Mouse (Mus musculus) gastrocnemius, adult 2 months (tissue): ENCODE measurements around the gene Olfr1357. TPM values are rescaled to one million over a fixed set of nuclear protein-coding genes. Genes with fewer than 3 reads are reported as not detected.
"Not testable (repeated sequence)": the region's sequence is repeated elsewhere in the genome, so short reads cannot be mapped to it uniquely, and the experiment has no call there.

Experiments
- DNase-seq: peaks from one replicate; pipeline ENCODE4 v3.0.0; 2022
- H3K27ac ChIP-seq: fragments of 200-600 bp; 2 replicates; pipeline ENCODE4 v1.8.1; 2022; ENCODE audit warnings: mild to moderate bottlenecking
- H3K4me3 ChIP-seq: fragments of 200-600 bp; 2 replicates; pipeline ENCODE4 v1.8.1; 2022; ENCODE audit warnings: mild to moderate bottlenecking, moderate library complexity
- CTCF ChIP-seq: fragments of 200-600 bp; IDR thresholded peaks from 2 replicates; pipeline ENCODE4 v1.8.1; 2022; ENCODE audit warnings: antibody characterized with exemption, mild to moderate bottlenecking, moderate library complexity
- intact Hi-C: fragments of 180-260 bp; cut with DNase I; formaldehyde crosslinking; loops from one replicate; pipeline ENCODE4 v1.15.1; 2025
- long read RNA-seq, 2 experiments: library from polyadenylated mRNA; stranded (forward); transcript quantifications; one replicate each; pipeline ENCODE4 v2.0.0; 2021
- total RNA-seq, 2 experiments: library from RNA; stranded (reverse); gene quantifications; 2 replicates each; pipeline ENCODE4 v1.2.3; 2021

The Olfr1357 gene
- not detected for total RNA-seq
- long read RNA-seq, experiment 1: 0 reads
- long read RNA-seq, experiment 2: 0 reads

DNA sequence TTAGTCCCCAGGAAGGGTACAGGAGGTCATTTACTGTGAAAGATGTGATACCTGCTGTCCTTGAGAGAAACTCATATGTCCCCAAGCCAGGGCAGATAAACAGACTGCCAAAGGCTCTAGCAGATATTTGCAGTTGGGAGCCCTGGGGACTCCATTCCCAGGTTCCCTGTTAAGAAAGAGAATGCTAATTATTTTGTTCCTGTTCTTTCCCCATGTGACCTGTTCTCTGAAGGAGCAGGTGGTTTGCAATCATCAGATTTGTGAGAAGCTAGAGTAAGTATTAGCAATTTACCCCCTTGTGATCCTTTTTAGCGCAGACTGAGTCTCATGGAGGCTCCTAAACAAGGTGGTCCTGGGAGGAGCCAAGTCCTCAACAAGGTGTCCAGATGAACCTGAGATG, at the start of gene Olfr1357:
TSS of gene Olfr1357 (minus strand) at position 101 of the 400 bp plus-strand sequence.
- DNase-seq: no peak
- Histone ChIP-seq H3K27ac (no peak within 1 kb of the TSS), H3K4me3 (no peak within 1 kb of the TSS)
- no peak for TF ChIP-seq CTCF
- intact Hi-C loops: no loop called here

DNA sequence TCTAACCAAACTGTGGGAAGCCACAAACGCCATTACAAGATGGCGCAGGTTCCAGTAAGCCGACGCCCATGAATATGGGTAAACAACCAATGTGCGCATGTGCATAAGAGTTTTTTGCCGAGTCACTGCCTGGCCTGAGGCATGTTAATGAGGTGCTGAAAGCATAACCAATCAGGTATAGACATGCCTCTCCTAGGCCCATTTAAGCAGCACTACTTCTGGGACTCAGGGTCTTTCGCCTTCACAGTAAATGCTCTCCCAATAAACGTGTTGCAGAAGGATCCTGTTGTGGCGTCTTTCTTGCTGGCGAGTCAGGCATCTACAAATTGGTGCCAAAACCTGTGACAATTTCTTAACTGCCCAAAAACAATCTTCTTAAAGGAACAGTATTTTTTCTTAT, 48.8 kb upstream of the Olfr1357 start:
- H3K4me3 ChIP-seq, intact Hi-C loops, H3K27ac ChIP-seq, DNase-seq: not testable (repeated sequence)

DNA sequence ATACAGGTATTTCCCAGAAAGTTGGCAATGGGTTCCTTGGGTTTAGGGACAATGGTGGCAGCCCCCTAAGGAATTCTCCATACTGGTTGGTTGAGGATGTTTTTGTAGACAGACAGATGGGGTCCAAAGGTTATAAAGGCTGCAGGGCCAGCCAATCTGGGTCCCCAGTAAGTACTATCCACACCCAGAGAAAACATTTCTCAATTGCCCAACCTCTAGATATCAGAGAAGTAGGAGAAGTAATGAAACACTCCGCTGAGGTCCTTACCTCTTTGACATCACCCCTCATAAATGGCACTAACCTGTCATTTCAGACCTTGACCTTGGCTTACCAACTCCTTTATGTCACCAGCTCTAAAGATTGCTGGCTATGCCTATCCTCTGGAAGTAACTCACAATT, 46.7 kb upstream of the Olfr1357 start:
- no peak overlapping the region for H3K27ac ChIP-seq
- intact Hi-C loops: no loop called here

DNA sequence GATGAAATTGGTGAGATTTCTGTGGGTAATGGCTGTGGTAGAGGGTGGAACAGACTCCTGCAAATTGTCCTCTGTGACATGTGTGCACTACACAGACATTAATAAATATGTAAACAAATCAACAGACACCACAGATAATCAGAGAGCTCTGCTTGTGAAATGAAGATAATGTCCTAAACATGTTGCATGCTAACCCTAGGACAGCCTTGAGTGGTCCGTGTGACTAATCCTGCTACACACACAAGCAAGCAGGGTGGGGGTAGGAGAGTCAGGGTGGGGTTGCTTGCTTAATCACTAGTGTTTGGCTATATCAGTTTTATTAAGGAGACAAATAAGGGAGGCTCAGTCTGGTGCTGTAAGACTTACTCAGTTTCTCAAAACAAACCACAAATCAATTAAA, 43.3 kb upstream of the Olfr1357 start:
- no peak overlapping the region for H3K27ac ChIP-seq
- DNase-seq: no peak
- intact Hi-C loops: no loop called here
- no peak for TF ChIP-seq CTCF
- H3K4me3 ChIP-seq: no peak overlapping the region

More for the DNA sequence above, 46.7 kb upstream of the Olfr1357 start:
- DNase-seq: no peak
- H3K4me3 ChIP-seq: no peak overlapping the region
- TF ChIP-seq CTCF: no peak

DNA sequence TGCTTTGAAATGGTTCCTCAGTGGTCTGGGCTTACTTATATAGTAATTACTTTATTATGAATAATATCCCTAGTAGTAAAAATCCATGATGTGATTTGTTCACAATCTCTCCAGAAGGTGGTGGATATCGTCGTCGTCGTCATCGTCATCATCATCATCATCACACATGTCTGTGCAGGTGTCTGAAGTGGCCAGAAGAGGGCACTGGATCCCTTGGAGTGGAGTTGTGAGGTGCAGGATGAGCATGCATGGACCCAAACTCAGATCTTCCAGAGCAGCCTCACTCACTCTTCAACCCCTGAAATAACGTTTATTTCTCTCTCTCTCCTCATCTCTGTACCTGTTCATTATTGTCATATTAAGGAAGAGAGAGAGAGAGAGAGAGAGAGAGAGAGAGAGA, 14.4 kb upstream of the Olfr1357 start:
- intact Hi-C loops: no loop called here
- Histone ChIP-seq H3K4me3 (no peak overlapping the region), H3K27ac (no peak overlapping the region)
- TF ChIP-seq CTCF: peak; percentile 29; the same call in 1 of the 2 replicates
- DNase-seq: no peak

DNA sequence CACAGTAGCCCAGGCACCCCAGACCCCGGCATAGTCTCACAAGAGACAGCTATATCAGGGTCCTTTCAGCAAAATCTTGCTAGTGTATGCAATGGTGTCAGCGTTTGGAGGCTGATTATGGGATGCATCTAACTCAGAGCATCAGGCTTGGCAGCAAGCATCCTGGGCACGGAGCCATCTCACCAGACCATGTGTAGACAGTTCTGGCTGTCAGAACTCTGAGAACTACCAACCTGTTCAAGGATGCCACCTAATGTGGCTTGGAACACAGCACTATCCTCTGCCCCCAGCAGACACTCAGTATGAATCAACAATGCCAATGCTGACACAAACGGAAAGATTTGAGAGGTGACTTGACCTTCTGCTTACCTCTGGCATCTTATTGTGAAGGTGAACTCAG, 12.3 kb upstream of the Olfr1357 start:
- TF ChIP-seq CTCF: no peak
- no peak for DNase-seq
- H3K27ac ChIP-seq: no peak overlapping the region
- H3K4me3 ChIP-seq: no peak overlapping the region
- intact Hi-C loops: no loop called here

DNA sequence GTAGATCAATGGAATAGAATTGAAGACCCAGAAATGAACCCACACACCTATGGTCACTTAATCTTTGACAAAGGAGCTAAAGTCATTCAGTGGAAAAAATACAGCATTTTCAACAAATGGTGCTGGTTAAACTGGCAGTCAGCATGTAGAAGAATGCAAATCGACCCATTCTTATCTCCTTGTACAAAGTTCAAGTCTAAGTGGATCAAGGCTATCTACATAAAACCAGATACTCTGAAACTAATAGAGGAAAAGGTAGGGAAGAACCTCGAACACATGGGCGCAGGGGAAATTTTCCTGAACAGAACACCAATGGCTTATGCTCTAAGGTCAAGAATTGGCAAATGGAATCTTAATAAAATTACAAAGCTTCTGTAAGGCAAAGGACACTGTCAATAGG, 5.3 kb upstream of the Olfr1357 start:
- intact Hi-C loops, H3K27ac ChIP-seq, H3K4me3 ChIP-seq, DNase-seq: not testable (repeated sequence)

DNA sequence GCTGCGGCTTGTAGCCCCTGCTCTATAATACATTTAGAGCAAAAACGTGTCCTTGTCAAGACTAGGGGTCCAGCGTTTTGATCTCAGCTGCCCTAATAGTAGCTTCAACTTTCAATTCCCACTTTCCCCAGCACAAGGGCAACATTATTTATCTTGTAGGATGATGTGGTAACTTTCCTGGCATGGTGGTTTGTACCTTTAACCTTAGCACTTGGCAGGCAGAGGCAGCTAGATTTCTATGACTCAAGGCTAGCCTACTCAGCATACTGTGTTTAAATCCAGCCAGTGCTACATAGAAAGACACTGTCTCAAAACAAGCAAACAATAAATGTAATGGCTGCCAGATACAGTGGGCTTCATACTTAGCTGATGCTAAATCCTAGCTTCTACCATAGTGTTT, 10.3 kb downstream of the Olfr1357 start:
- no peak overlapping the region for H3K27ac ChIP-seq
- intact Hi-C loops: no loop called here
- no peak for TF ChIP-seq CTCF
- no peak overlapping the region for H3K4me3 ChIP-seq
- DNase-seq: no peak

DNA sequence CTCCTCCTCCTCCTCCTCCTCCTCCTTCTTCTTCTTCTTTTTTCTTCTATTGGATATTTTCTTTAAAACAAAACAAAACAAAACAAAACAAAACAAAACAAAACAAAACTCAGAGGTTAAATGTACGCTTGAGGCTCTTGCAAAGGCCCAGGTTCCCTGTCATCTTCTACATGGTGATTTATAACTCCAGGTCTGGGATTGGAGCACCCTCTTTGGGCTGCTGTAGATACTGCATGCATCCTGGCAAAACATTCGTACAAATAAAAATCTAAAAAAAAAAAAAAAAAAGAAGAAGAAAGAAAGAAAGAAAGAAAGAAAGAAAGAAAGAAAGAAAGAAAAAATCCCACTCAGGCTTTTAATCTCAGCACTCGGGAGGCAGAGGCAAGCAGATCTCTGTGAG, 12.8 kb downstream of the Olfr1357 start:
- DNase-seq: no peak
- H3K4me3 ChIP-seq: no peak overlapping the region
- TF ChIP-seq CTCF: peak; percentile 59
- no peak overlapping the region for H3K27ac ChIP-seq
- intact Hi-C loops: loop anchor here (2.0 kb wide), 1 partner anchor 64 kb away; no protein-coding TSS in a partner anchor

DNA sequence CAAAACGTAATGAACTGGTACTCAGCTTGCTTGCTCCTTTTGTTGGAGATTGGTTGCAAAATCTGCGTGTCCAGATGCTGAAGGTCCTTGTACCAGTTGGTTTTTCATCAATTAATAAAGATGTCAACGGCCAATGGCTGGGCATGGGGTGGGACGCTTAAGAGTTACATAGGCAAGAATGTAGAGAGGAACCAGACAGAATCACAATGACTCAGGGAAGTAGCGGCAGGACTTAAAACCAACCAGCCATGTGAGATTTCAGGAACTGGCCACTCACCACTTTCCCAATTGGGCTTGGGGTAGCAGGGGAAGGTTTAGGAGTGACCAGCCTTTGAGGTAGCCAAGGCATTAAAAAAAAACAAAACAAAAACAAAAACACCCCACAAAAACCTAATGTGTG, 18.0 kb downstream of the Olfr1357 start:
- Histone ChIP-seq H3K4me3 (no peak overlapping the region), H3K27ac (no peak overlapping the region)
- no peak for DNase-seq
- intact Hi-C loops: no loop called here
- no peak for TF ChIP-seq CTCF

DNA sequence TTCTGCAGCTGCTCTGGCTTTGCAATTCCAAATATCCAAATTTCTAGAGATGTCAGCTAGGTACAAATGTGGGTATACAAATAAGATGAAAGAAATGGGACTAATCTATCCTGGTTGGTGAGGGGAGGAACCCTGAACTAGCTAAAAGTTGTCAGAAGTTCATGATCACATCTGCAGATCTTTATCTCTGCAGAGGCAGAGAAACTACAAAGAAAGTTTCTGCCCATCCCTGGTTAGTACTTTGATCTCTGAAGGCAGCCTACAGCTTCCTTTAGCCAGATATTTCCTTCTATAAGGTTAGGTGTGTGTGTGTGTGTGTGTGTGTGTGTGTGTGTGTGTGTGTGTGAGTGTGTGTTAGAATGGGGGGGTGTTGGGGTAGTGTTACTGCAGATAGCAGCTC, 23.3 kb downstream of the Olfr1357 start:
- no peak for TF ChIP-seq CTCF
- Histone ChIP-seq H3K4me3 (no peak overlapping the region), H3K27ac (no peak overlapping the region)
- intact Hi-C loops: no loop called here
- DNase-seq: no peak

DNA sequence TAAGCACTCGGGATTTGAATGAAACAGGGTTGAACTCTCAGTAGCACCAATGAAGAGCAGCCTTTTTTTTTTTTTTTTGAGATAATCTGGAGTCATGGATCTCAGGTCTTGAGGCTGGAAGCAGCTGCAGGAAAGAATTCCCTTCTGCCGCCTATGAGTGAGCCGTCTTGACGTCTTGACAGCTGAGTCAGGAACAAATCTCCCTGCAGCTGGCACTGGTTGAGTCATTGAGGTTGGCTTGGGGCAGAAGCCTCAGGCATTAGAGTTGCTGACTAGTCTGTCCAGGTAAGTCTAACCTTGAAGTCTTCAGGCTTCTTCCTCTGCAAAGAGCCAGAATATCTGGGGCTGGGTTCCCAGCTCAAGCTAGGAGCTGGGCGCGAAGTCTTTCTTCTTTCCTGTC, 23.7 kb downstream of the Olfr1357 start:
- intact Hi-C loops: no loop called here
- TF ChIP-seq CTCF: no peak
- no peak overlapping the region for H3K4me3 ChIP-seq
- no peak for DNase-seq
- H3K27ac ChIP-seq: no peak overlapping the region

DNA sequence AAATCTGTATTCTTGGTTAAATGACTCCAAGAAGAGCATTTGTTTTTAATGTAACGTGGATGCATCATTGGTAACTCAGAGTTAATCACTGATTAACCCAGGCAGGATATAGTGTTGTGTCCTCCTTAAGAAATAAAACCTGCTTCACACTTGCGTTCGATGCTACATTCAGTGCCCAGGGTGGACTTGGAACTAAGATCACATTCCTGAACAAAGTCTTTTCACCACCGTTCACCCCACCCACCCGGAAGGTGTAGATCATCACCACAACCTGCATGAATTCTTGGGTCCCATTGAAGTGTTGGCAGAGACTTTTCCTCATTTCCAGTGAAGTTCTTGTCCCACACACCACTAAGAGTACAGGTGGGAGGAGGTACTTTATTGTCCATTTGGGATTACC, 24.1 kb downstream of the Olfr1357 start:
- Histone ChIP-seq H3K27ac (no peak overlapping the region), H3K4me3 (no peak overlapping the region)
- intact Hi-C loops: no loop called here
- no peak for TF ChIP-seq CTCF
- no peak for DNase-seq

DNA sequence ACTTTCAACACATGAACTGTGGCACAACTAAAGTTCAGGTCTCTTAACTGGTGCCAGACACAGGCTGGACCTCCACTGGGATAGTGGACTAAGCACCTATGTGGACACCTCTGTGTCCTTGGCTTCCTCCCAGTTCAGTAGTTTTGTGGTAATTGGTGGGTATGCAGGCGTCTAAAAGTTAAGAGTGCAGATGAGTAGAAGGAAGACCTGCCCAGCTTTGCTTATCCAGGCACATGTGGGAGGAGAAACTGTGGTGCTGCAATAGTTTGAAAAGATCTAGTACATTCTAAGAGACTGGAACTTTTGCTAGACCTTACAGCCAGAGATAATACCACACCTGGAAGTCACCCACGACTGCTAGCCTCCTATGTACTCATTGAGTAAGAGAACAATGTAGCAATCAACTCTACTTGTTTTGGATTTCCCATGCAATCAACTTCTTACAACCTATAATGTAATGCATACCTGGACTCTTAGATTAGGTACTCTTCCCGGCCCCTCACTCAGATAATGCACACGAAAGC, 25.0 kb downstream of the Olfr1357 start:
- no peak overlapping the region for H3K27ac ChIP-seq
- no peak for TF ChIP-seq CTCF
- intact Hi-C loops: no loop called here
- H3K4me3 ChIP-seq: no peak overlapping the region
- DNase-seq: no peak
